Mouse (Mus musculus) testis, adult 2 months (tissue): ENCODE data around the gene Galnt6. TPM values are rescaled to one million over a fixed set of nuclear protein-coding genes. Genes with fewer than 3 reads are reported as not detected.

ENCODE experiments used
- H3K27ac ChIP-seq: fragments of 200-500 bp; 2 replicates; pipeline ENCODE4 v1.5.1; 2012; ENCODE audit warnings: low read depth, low read length; ENCODE audit not compliant: control insufficient read depth, insufficient read depth
- H3K27me3 ChIP-seq: fragments of 200-500 bp; 2 replicates; pipeline ENCODE4 v1.6.1; 2012; ENCODE audit warnings: mild to moderate bottlenecking, low read length, moderate library complexity; ENCODE audit not compliant: control insufficient read depth, insufficient read depth
- H3K36me3 ChIP-seq: fragments of 200-500 bp; 2 replicates; pipeline ENCODE4 v1.6.1; 2012; ENCODE audit warnings: mild to moderate bottlenecking, low read length; ENCODE audit not compliant: control insufficient read depth, insufficient read depth
- H3K4me1 ChIP-seq: fragments of 200-500 bp; 2 replicates; pipeline ENCODE4 v1.6.1; 2012; ENCODE audit warnings: low read length; ENCODE audit not compliant: control insufficient read depth, insufficient read depth
- H3K4me3 ChIP-seq: fragments of 200-500 bp; 2 replicates; pipeline ENCODE4 v1.5.1; 2012; ENCODE audit warnings: low read depth, mild to moderate bottlenecking, low read length, moderate library complexity, mixed read lengths; ENCODE audit not compliant: control insufficient read depth
- CTCF ChIP-seq: fragments of 200-500 bp; IDR thresholded peaks from 2 replicates; pipeline ENCODE4 v1.5.1; 2012; ENCODE audit warnings: low read depth, mild to moderate bottlenecking, inconsistent platforms, low read length, moderate library complexity; ENCODE audit not compliant: control insufficient read depth, insufficient read depth, insufficient replicate concordance
- POLR2A ChIP-seq: fragments of 200-500 bp; IDR thresholded peaks from 2 replicates; pipeline ENCODE4 v1.6.1; 2012; ENCODE audit warnings: low read depth, mild to moderate bottlenecking, inconsistent platforms, low read length, moderate library complexity; ENCODE audit not compliant: control insufficient read depth
- polyA plus RNA-seq: library from polyadenylated mRNA; depleted of rRNA; stranded (reverse); fragments of >200 nt; gene quantifications from 2 replicates; pipeline ENCODE4 v1.2.3, GENCODE M21; 2012

Gene Galnt6
- polyA plus RNA-seq, 1 experiment = 0.78 TPM

DNA sequence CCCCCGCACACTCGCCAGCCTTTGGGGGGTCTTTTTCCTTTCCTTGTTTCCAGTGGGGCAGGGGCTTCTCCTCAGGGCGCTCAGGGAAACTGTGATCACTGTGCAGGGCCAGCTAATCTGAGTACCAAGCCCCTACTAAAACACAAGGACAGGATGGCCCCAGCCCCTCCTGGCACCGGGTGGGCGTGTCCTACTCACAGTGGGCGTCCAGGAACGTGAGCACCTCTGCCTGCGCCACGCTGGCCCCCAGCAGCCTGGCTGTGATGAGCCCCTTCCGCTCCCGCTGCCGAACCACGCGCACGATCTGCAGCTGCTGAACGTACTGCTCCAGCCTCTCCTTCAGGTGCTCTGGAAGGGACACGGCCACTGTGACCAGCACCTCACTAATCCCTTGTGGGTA is 25.3 kb downstream of the Galnt6 start:
- H3K4me3 ChIP-seq = no peak overlapping the region
- H3K27ac ChIP-seq = no peak overlapping the region
- H3K36me3 ChIP-seq = no peaks in the 10 kb centered on the region
- TF ChIP-seq POLR2A = no peak
- no peak for TF ChIP-seq CTCF
- peaks cover 7% of the 10 kb centered on the region for H3K4me1 ChIP-seq
- H3K27me3 ChIP-seq = no peaks in the 10 kb centered on the region

DNA sequence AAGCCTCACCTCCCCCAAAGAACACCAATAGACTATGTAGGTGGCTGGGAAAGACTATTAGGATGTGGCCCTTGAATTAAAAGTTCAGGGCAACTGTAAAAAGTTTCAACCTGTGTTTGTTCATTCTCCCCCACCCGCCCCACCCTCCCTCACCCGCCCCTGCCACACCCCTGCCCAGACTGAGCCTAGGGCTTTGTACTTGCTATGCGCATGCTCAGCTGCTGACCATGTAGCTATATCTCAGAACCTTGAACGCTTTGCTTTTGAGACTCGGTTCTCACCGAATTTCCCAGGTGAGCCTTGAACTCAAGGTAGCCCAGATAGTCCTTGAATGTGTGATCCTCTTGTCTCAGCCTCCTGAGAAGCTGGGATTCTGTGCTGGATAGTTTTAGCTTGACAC is 27.3 kb downstream of the Galnt6 start:
- Histone ChIP-seq H3K36me3 (no peaks in the 10 kb centered on the region), H3K4me3 (no peak overlapping the region), H3K27me3 (no peaks in the 10 kb centered on the region), H3K4me1 (peaks cover 7% of the 10 kb centered on the region), H3K27ac (no peak overlapping the region)
- TF ChIP-seq CTCF = no peak
- TF ChIP-seq POLR2A = no peak

DNA sequence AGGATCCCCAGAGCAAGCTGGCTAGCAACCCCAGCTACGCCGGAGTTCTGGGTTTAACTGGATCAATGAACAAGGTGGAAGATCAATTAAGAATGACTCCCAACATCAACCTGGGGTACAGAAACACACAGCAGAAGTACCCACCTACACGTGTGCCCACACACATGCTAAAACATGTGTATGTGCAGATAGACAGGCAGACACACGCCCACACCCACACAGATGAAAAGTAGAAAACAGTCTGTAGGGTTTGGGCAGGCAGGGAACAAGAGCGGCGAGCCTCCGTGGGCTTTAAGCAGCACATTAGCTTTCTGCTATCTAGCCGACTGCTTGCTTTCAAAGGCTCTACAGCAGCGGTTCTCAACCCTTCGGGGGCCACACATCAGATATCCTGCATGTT is 28.1 kb downstream of the Galnt6 start:
- Histone ChIP-seq H3K27me3 (no peaks in the 10 kb centered on the region), H3K4me1 (peaks cover 7% of the 10 kb centered on the region), H3K4me3 (no peak overlapping the region), H3K27ac (no peak overlapping the region), H3K36me3 (no peaks in the 10 kb centered on the region)
- no peak for TF ChIP-seq CTCF
- no peak for TF ChIP-seq POLR2A

DNA sequence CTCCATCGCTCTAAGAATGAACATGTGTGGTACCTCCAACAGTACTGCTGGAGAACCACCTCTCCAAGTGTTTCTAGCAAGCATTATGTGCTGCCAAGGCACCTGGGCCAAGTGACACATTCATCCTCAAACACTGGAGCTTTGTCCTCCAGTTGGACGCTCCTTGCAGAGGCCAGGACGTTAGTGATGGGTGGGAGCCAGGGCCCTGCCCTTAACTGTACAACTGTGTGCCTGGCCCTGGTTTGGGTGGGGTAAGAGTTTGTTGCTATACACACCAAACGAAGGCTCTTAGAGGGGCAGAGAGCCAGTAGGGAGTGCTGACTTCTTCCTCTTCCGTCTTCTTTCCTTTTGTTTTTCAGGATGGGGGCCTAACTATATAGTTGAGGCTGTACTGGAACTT is 28.8 kb downstream of the Galnt6 start:
- Histone ChIP-seq H3K27ac (no peak overlapping the region), H3K4me3 (no peak overlapping the region), H3K27me3 (no peaks in the 10 kb centered on the region), H3K4me1 (peaks cover 7% of the 10 kb centered on the region), H3K36me3 (no peaks in the 10 kb centered on the region)
- no peak for TF ChIP-seq POLR2A
- TF ChIP-seq CTCF = no peak

DNA sequence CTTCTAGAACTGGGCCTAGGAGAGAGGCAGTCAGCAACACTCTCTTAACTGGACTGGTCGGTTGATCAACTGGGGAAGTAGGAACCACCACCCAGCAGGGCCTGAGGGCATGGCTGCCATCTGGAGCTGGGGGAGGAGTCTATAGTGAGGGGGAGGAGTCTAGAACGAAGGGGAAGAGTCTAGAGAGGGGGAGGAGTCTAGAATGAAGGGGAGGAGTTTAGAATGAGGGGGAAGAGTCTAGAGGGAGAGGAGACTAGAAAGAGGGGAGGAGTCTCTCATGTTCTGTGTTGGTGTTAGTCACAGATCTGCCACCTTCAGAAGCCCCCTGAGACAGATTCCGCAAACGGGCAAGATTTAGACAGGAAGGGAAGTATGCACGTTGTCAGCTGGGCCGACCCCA is 29.8 kb downstream of the Galnt6 start:
- H3K27me3 ChIP-seq = no peaks in the 10 kb centered on the region
- H3K27ac ChIP-seq = no peak overlapping the region
- H3K36me3 ChIP-seq = no peaks in the 10 kb centered on the region
- peaks cover 7% of the 10 kb centered on the region for H3K4me1 ChIP-seq
- H3K4me3 ChIP-seq = no peak overlapping the region
- TF ChIP-seq CTCF = no peak
- TF ChIP-seq POLR2A = no peak

DNA sequence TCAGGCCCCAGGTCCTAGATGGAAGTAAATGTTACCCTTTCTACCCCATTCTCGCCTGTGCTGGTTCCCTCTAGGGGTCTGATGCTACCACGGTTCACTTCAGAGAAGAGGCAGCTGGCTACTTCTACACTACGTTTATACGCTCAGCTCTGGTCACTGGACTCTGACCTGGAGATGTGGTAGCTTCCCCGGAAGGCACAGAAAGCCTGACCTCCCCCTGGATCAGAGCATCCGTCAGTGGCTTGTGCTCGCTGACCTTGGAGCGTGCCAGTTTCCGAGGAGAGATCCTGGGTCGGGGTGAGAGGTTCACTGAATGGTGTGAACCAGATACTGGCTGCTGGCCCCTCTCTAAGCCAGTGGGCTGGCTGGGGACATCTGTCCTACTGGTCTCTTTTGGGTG is 31.1 kb downstream of the Galnt6 start:
- Histone ChIP-seq H3K4me3 (no peak overlapping the region), H3K4me1 (peaks cover 3% of the 10 kb centered on the region), H3K27me3 (no peaks in the 10 kb centered on the region), H3K36me3 (no peaks in the 10 kb centered on the region), H3K27ac (no peak overlapping the region)
- TF ChIP-seq CTCF (no peak), POLR2A (no peak)

DNA sequence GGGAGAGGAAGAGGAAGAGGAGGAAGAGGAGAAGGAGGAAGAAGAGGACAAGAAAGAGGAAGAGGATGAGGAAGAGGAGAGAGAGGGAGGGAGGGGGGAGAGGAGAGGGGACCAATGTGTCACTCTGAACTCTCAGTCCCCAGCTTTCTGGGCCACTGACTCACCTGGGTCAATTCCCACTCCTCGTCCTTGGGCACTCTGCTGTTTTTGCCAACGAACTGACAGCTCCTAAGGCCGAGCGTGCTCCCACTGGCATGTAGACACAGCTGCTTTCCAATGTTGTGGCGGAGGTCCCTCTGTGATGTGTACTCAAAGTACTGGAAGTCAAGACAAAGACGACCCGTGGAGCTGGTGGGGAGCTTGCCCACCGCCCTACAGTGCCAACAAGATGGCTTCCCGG is 34.8 kb downstream of the Galnt6 start:
- Histone ChIP-seq H3K4me3 (no peak overlapping the region), H3K27ac (no peak overlapping the region), H3K36me3 (no peaks in the 10 kb centered on the region), H3K27me3 (no peaks in the 10 kb centered on the region), H3K4me1 (no peaks in the 10 kb centered on the region; the same call in 1 of the 2 replicates)
- no peak for TF ChIP-seq POLR2A
- no peak for TF ChIP-seq CTCF

DNA sequence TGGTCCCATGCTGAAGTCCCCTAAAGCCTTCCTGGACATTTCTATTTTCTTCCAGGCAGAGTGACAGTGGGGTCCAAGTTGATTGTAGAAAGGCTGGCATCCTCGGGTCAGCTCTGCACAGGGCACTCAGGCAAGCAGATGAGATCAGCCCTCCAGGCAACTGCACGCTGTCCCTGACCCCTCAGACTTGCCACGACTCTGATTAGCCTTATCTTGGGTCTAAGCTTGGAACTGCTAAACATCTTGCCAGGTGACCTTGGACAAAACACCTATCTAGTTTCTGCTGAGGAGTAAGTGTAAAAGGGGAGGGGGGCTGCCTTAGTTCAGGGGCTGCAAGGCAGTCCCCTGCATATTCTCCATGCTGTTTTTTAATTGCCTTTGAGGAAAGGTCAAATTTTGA is 37.2 kb downstream of the Galnt6 start:
- Histone ChIP-seq H3K36me3 (no peaks in the 10 kb centered on the region), H3K4me3 (no peak overlapping the region), H3K27ac (no peak overlapping the region), H3K4me1 (no peaks in the 10 kb centered on the region; the same call in 1 of the 2 replicates), H3K27me3 (no peaks in the 10 kb centered on the region)
- no peak for TF ChIP-seq CTCF
- TF ChIP-seq POLR2A = no peak
